Mouse (Mus musculus): ENCODE data around the gene Chit1.
A peak's percentile ranks its signal among the peaks of the same experiment; 100 is the strongest.

Chit1 gene

DNA sequence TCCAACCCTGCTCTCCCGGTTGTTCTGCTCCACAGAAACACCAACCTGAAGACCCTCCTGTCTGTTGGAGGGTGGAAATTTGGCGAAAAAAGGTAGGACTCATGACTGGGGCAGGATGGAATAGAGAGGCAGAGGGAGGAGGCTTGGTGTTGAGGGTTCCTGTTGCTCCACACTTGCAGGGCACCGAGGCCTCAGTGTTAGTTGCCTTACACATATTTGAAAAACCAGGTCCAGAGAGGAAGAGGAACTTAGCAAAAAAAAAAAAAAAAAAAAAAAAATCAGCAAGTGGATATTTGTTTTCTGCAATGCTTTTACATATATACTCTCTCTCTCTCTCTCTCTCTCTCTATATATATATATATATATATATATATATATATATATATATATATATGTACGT lies 73.0 kb downstream of the Chit1 start:
- no peak for DNase-seq (ENCODE audit: low spot score in 2 of 2)

DNA sequence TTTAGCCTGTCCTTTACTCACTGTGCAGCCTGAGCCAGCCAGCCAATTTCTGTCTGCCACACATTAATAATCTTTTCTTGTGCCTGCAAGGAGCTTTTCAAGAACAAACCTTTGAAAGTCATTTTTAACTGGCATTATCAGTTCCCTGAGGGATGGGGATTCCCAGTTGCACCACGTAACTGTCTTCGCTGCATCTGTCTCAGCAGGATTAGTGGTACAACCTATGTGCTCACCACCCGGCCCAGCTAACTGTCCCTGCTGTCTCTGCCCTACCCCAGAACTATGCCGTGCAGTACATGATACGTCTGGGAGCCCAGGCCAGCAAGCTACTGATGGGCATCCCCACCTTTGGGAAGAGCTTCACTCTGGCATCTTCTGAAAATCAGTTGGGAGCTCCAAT lies 77.2 kb downstream of the Chit1 start:
- DNase-seq (ENCODE audit: low spot score in 2 of 2): no peak

DNA sequence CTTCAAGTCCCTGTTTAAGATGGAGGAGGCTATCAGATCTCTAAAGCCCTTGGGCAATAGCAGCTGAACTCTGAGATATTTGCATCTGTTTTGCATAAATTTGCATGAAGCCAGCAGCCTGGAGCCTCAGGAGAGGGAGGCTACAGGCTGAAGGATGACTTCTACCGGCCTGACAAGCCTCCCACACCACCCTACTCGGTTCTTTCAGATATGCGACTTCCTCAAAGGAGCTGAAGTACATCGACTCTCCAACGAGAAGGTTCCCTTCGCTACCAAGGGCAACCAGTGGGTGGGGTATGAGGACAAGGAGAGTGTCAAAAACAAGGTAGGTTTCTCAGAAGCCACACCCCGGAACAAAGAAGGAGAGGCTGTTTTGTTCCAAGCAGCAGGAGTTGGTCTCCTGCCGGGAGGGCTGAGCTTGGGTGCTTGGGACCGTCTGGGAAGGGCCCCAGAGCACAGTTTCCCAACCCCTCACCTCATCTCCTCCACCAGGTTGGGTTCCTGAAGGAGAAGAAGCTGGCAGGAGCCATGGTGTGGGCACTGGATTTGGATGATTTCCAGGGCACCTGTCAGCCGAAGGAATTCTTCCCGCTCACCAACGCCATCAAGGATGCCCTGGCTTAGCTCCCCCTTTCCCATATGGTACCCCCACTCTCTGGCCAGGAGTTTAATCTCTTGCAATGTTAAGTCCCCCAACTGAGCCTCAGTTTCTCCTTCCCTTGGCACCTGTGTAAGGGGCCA lies 78.1 kb downstream of the Chit1 start:
- no peak for DNase-seq (ENCODE audit: low spot score in 2 of 2)

GRCm38 (mm10) chr1:134191192-134191591 lies 80.2 kb downstream of the Chit1 start:
- DNase-seq (ENCODE audit: low spot score in 2 of 2): no peak

DNA sequence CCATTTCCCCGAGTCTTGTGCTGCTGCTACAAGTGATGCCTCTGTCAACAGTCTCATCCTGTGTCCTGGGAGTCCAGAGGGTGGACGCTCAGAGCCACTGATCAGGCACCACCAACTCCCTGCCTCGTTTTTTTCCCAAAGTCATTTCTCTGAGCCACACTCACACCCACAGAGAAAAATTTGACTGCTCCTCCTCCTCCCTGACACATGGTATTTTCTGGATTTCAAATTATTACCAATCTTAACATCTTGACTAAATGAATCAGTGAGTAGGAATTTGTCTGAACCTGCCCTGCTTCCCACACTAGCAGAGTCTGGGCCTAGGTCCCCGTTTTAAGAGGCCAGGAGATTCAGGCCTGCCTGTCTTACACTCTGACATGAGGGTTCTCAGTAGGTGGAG lies 81.0 kb downstream of the Chit1 start:
- DNase-seq (ENCODE audit: low spot score in 2 of 2): no peak

DNA sequence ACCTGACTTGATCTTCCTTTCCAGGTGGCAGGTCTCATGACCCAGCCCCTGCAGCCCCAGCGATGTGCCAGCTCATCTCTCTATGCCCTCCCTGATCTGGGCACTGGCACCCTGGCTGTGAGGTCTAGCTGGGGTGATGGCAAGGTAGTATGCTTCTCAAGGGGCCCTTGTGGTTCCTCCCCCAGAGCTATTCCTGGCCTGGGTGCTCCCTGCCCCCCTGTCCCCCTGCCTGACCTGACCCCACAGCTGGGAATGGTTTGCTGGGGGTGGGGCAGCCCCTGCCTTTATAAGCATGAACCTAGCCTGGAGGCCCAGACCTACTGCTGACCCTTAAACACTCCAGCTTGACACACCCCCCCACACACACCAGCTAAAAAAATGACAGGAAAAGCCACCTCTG lies 82.1 kb downstream of the Chit1 start, which contains the start of gene Mybph:
Gene Mybph (plus strand): TSS at position 323 of the 400 bp plus-strand sequence.
- DNase-seq (ENCODE audit: low spot score in 2 of 2): no peak

DNA sequence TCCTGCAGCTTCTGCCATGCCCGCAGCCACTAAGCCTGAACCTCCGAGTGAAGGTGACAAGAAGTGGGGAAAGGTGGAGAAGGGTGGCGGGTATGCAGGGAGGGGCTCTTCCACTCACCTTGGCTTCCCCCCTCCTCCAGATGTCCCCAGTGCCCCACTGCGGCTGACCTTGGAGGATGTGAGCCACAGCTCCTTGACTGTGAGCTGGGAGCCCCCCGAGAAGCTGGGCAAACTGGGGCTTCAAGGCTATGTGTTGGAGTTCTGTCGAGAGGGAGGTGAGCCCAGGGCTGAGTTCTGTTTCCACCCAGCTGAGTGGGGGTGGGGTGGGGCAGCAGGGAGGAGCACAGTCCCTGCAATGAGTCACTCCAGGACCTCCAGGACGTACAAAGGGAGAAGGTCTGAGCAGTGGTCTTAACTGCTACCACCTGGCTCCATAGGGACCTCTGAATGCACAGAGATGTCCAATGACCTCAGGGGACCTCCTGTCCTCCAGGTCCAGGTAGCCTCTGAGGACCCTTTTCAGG lies 82.7 kb downstream of the Chit1 start:
- DNase-seq (ENCODE audit: low spot score in 2 of 2): no peak

GRCm38 (mm10) chr1:134194298-134195022 lies 83.4 kb downstream of the Chit1 start:
- no peak for DNase-seq (ENCODE audit: low spot score in 2 of 2)

DNA sequence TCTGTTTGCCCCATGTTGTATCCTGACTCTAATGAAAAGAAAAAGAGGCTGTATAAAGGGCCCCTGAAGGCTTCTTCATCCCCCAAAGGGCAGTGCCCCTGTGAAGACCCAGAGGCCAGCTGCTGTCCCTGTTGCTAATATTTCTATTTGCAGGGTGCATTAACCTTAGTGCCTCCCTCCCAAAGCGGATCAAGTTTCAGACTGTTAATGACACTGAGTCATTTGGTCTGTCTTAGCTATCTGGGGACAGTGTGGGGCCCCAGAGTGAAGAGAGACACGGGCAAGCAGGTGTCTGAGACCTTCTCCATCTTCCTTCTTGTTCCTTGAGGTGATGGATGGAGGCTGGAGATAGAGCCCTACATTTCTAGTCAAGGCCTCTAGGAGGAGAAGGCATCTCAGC lies 84.1 kb downstream of the Chit1 start:
- DNase-seq (ENCODE audit: low spot score in 2 of 2): no peak

DNA sequence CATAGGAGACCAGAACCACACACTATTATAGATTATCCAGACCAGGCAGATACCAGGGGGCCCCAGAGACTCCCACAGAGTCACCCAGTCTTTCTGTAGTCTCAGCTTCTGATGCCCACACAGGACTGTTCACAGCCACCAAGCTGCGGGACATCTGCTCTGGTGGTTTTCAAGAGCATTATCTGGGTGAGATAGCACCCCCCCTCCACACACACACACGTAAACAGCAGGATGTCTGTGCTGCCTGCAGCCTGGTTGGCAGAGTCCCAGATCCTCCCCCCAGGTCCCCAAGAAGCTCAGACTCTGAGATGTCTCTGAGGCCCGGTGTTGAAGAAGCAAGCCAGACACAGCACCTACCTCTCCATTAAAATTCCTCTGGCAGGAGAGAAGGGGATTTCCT lies 84.5 kb downstream of the Chit1 start:
- DNase-seq (ENCODE audit: low spot score in 2 of 2): no peak

GRCm38 (mm10) chr1:134195979-134196378 lies 84.9 kb downstream of the Chit1 start:
- DNase-seq (ENCODE audit: low spot score in 2 of 2): peak; percentile 16 to 18

DNA sequence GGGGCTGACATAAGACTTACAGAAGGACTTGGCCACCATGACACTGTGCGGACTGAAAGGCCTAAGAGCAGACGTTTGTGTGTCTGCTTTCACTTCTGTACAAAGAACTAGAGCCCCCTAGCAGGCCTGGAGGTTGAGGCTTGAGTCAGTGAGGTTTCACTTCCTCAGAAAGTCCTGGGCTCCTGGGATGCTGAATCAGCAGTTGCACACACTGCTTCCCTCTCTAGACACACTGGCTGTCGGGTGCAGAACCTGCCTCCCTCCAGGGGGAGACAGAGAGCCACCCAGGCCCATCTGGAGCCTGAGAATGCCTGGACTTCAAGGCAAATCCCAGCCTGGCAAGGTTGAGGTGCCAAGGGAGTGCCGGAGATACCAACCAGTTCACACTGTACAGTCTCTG lies 85.3 kb downstream of the Chit1 start:
- peak; percentile 77 to 78 for DNase-seq (ENCODE audit: low spot score in 2 of 2)

DNA sequence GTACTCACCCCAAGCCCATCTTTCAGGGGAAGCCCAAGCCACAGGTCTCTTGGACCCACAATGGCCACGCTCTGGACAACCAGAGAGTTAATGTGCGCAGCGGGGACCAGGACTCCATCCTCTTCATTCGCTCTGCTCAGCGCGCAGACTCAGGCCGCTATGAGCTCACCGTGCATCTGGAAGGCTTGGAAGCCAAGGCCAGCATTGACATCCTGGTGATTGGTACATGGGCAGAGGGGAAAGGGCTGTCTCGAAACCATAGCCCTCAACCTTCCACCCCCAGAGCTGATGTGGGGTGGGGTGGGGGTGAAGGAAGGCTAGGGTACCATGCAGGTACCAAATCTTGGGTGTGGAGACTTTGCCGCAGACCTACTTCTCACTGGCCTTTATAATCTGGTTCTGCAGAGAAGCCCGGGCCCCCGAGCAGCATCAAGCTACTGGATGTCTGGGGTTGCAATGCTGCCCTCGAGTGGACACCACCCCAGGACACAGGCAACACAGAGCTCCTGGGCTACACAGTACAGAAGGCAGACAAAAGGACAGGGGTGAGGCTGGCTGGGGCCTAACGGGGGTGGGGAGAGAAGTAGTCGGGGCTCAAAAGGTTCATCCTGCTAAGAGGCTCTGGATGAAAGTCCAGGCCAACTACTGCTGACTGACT lies 86.4 kb downstream of the Chit1 start:
- no peak for DNase-seq (ENCODE audit: low spot score in 2 of 2)

DNA sequence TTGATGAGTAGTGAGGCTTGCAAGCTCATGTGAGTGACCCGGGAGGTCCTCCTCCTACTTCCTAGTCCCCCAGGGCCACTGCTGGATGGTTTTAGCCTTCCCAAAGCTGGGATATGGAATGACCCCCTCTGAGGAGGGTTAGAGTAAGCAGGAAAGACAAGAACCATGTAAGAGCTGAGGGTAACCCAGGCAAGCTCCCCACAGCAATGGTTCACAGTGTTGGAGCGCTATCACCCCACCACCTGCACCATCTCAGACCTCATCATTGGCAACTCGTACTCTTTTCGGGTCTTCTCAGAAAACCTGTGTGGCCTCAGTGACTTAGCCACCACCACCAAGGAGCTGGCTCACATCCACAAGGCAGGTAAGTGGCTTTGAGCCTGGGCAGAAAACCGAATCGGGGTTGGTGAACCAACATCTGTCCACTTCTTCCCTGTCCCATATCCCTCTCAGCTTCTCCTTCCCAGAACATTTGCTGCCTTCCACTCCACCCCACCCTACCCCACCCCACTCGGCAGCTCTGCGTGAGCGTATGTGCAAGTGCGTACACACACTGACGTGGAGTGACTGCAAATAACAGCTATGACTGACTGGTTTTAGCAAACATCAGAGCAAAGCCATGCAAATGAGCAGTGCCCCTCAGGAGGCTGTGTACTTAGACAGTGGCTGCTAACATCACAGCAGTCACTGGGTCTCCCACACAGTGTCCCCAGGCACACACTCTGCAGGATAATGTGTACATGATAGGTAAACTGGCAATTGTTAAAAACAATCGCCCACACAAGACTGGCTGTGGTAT lies 87.4 kb downstream of the Chit1 start:
- no peak for DNase-seq (ENCODE audit: low spot score in 2 of 2)

DNA sequence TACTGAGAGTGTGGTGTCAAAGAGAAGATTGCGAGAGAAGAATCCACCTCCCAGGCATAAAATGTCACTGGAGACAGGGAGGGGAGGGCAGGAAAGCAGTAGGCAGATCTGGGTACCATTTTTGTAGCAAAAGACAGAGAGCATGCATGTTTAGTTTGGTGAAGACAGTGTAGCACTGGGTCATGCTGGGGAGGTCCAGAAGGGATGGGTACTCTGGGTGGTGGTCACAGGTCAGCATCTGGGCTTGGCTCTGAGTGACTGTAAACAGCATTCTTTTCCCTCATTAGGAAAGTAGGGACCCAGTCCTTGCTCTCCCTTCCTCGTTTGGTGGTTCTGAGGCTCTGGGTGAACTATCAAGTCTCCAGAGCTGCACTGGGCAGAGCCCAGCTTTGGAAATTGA lies 89.4 kb downstream of the Chit1 start:
- DNase-seq (ENCODE audit: low spot score in 2 of 2): no peak
